Mouse (Mus musculus): ENCODE results near the gene Nrg3.

DNA sequence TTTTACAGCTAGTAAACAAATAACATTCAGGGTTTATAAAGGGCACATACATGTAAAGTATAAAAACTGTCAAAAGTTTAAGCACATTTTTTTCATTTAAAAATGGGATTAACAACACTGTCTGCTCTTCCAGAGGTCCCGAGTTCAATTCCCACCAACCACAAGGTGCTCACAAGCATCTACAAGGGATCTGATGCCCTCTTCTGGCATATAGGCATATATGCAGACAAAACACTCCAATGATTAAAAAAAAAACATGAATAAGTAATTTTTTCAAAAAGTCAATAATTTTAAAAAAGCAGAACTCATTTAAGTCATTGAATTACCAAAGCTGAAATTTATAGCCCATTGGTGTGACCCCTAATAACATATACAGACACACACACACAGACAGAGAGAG is 878.6 kb downstream of the Nrg3 start:
- TF ChIP-seq POLR2AphosphoS2 (IDR thresholded peaks at IDR 0.05; ENCODE audit: low read length) (no peak), TBP (IDR thresholded peaks at IDR 0.05; ENCODE audit: low read depth, low read length) (no peak), POLR2A (IDR thresholded peaks at IDR 0.05; ENCODE audit: control insufficient read depth in 1 of 2, insufficient read depth in 1 of 2, low read depth in 1 of 2, low read length in 2 of 2, poor library complexity in 1 of 2) (no peak)

Measured in MEL (cell line).